Mouse (Mus musculus) granulocyte monocyte progenitor cell, adult 5-6 weeks (primary cell): ENCODE results near the gene Arl13b. TPM values are rescaled to one million over a fixed set of nuclear protein-coding genes. Genes with fewer than 3 reads are reported as not detected.

Source experiments
- ATAC-seq: replicated peaks from 2 replicates; pipeline ENCODE4 v1.8.0; 2016; ENCODE audit warnings: mild to moderate bottlenecking, moderate TSS enrichment, inconsistent platforms; ENCODE audit not compliant: poor library complexity, severe bottlenecking
- total RNA-seq, 2 experiments: library from RNA; stranded (forward) in 1 of 2; stranded (reverse) in 1 of 2; fragments of 200-712, 200-1000 nt in 1 of 2; fragments of >200 nt in 1 of 2; fragmentation: Nextera tagmentation in 1 of 2; gene quantifications; 2 replicates each; pipeline ENCODE4 v1.2.3; 2014 to 2017

Arl13b gene
- total RNA-seq (2014; fragmentation: Nextera tagmentation) (6.9 and 10.7 TPM in 2 replicates), total RNA-seq (2017) (7.7 and 8.4 TPM in 2 replicates)

DNA sequence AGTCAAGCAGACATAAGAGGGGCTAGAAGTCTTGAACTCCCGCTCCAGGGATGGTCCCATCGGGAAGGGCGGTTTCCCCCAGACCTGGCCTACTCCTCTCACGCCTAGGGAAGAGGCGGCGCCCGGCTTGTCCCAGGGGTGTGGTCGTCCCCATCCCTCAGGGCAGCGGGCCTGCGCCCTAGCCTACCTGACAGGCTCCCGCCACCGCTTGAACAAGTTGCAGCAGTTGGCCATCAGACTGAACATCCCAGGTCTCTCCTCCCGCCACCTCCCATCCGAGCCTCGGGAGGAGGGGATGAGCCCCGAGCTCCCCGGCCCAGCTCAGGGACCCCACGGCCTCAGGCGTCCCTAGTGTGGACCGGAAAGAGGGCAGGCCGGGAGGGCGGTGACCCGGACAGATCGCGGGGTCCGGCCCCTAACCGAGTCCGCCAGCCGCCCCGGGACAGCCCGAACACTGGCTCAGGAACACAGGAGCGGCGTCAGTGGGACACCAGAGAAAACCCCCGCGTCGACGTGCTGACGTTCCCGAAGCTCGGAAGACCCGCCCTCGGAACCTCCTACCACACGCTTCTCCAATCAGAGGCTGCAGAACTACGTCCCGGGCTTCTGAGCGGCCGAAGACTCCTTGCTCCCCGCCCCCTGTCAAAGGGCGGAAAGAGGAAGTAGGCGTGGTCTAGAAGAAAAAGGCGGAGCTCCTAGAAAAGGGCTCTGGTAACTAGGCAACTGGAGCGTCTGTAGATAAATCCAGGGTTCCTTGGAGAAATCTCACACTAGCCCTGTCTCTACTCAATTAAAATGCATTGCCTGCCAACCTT lies at the start of gene Arl13b:
Gene Arl13b, minus strand, starts transcription at position 543 of the 815 bp plus-strand sequence.
- peak; percentile 97 for ATAC-seq

DNA sequence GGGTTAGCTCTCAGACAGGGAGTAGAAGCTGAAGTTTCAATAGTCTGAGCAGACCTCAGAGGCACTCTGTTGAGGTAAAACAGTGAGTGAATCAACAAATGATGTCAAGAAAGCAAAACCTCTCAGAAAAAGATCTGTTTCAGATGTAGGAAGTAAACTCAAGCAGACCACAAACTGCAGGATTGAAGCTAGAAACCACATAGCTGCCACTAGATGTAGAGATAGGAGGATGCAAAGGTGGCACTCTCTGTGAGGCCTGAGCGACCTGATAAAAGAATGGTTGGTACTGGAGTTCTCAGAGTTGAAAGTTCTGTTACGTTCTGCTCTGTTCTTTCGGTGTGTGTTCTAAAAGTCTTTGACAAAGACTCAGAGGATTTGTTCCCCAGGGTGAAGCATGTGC lies 49.0 kb upstream of the Arl13b start:
- 0 out of 2 replicates have a peak, but pooled peaks have one; percentile 9 for ATAC-seq

DNA sequence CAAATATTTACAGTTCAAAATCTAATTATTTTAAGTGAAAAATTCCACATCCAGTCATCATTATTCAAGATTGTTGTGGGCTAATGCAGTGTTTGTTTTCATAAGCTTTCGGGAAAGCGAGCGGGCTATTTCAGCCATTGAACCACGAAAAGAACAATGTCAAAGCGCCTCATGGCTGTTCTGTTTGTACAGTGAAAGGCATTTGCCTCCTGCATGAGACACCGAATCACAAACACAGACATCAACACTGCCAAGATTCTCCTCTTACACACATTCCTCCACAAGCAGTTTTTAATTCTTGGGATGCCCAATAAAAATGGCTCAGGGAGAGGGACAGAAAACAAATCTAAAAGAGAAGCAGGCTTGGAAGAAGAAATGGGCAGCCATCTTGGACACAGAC lies 27.2 kb upstream of the Arl13b start:
- no peak for ATAC-seq

DNA sequence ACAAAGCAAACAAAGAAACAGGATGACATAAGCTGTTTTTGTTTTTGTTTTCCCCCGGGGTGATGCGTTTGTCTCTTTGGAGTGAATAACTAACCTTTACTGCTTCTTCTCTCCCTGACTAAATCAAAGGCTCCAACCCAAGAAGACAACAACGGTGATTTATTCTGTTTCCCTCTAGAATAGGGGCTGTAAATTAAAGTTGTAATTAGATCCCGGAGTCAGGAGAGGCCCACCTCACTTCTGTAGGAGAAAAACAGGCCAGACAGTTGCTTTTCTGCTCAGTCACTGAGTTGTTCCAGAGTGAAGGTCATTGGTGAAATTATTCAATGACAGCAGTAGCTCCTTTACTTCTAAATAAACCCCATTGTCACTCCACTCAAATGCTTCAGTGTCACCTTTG lies 26.3 kb upstream of the Arl13b start:
- no peak for ATAC-seq

DNA sequence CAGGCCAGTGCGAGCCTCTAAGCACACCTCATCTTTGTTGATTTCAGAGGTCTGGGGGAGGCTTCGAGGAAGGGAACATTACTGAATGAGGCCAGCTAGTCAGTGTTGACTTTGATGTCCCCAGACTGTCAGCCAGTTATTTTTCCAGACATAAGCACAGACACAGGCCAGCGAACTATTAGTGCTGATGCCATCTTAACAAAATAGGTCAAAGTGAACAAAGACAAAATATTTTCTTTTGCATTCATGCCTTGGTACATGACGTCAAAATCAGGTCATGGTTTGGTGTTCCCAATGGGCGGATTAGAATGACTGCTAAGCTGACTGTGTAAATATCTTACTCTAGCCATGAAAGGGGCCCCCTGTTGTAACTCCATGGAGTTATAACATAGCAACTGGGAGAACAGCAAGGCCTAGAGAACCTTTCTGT lies 25.9 kb upstream of the Arl13b start:
- no peak for ATAC-seq

DNA sequence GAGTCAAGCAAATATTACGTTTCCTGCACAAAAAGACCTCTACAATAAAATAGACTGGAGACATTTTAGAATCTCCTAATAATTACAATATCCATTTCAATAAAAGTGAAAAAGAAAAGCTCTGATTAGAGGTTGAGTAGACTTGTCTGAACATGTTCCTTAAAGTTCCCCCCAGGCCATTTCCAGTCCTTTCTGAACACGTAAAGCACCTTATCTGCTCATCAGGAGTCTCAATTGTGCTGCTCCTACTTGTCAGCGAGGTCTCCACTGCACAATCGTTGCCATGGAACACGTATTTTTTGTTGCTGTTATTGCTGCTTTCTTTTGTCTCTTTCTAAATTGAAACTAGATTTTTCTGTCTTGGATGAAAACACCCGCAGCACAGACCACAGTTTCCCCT lies 14.6 kb upstream of the Arl13b start:
- no peak for ATAC-seq

DNA sequence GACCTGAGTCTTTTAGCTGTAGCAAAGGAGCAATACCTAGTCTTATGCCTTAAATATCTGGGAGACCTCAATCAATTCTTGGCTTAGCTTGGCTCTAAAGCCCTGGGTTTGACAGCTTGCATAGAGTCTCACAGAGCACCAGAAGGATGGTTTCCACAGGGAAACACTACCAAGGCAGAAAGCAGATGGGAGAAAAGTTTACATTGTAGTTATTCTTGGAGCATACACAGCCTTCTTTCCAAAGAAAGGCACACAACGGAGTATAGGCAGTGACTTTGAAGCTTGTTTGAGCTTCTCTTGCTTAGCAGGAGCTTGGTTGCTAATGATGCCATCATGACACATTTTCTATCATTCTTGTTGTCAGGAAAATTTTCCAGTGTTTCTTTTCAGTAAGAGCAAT lies 13.3 kb upstream of the Arl13b start:
- ATAC-seq, result no peak

DNA sequence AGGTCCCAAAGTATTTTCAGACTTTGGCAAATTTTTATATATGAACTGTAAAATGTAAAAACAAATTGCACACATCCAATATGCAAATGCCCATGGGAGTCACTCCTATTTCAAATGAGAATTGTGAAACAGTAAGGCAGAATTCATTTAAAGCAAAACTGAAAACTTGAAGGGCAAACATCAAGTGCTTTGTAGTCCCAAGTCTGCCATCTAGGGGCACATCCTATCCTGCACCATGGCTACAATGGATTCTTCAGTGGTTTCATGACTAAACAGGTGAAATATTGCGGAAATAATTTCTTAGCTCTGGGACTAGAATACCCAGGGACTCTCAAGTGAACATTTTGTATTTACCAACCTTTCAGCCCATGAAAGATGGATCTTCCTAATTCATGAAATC lies 11.2 kb upstream of the Arl13b start:
- peak; percentile 36 for ATAC-seq

DNA sequence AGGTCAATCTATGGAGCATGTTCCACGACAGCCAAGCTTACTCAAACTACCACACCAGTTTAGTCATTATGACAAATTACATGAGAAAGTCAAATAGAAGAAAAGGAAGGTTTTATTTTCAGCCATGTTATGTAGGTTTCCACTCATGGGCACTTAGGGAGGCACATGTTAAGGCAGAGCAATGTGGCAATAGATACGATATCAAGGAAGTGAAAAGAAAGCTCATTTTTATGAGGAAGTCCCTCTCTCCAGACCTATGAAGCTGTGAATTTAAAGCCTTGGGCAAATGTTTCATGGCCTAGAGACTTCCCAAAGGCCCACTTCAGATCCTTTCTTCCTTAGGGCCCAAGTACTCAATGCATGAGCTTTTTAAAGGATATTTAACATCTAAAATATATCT lies 10.7 kb upstream of the Arl13b start:
- ATAC-seq, result peak; percentile 54

DNA sequence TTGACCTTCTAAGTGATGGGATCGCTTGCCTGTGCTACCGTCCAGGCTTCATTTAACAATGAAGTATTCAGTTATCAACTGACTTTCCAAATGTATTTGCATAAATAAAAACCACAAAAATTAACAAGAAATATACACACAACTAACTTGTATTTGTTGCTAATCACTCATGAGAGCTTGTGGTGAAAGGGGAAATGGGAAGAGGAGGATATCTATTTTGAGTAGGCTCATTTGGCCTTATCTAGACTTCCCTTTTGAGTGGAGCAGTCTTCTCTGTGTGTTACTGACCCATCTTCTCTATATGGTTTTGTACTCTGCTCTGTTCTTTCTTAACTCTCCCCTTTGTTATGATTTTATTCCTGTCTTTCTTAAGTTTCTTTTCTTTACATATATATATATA lies 9.4 kb upstream of the Arl13b start:
- ATAC-seq, result peak; percentile 30; the same call in 1 of the 2 replicates

DNA sequence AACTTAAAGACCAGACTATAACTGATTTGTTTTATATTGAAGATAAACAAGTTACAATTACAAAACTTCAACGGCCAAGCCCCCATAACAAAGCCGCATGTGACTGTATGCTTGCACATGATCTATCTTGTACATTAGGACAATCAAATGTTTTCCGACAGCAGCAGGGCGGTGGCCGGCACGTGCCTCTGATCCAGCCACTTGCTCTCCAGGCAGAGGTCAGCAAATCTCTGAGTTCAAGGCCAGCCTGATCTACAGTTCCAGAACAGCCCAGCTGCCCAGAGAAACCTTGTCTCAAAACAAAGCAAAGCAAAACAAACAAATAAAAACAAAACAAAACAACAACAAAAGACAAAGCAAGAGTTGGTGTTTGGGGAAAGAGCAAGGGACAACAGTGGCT lies 8.5 kb upstream of the Arl13b start:
- no peak for ATAC-seq

DNA sequence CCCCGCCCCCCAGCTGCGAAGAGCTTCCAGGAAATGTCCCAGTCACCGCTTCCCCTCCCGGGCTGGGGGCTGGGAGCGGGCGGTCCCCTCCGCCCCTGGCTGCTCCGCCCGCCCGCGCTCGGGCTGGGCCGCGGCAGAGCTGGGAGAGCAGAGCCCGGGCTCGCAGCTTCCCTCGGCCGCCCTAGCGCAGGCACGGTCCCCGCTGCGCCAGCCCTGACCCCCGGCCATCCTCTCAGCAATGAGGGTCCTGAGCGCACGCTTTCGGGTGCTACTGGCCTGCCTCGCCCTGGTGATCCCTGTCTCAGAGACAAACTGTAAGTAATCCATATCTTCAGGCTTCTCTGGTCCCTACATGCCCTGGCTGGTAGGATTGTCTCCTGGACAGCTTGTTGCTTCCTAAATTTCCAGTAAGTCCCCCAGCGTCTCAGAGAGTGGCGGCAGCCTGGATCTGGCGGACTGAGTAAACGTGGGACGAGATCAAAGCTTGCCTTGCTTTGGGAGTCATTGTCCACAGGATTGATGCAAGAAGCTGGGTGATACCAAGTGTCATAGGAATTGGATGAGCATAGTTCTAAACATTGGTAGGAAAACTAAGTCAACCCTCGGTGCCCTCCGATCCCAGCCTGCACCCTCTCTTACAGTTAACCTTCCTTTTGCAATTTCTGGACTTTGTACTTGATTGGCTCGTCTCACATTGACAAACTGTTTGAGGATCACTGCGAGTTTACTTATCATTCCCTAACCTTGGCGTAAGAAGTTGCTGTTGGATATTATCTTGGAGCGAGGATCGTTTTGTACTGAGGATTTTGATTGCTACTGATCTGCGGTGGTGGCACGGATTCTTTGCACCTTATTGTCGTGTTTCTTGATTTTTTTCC lies 7.6 kb upstream of the Arl13b start, which contains the start of gene Pros1:
Gene Pros1, plus strand, starts transcription at position 117 of the 878 bp plus-strand sequence.
- ATAC-seq, result peak; percentile 84

DNA sequence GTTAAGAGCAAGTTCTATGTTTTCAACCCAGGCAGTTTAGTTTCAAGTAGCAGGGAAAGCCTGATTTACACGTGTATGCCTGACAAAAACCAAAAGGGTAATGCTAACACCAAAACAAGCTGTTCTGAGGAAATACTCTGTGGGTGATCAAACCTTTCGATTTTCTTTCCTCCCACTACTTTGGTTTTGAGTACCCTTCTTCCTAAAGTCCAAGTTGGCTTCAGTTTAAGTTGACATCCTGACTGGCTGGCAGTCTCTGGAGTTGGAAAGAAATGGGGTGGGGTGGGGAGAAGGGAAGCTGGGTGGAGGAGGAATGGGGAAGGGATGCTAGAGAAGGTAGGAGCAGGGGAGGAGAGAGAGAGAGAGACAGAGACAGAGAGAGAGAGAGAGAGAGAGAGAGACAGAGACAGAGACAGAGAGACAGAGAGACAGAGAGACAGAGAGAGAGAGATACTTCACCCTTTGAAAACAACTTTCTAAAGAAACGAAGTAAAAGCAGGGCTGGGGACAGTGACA lies 6.8 kb upstream of the Arl13b start:
- ATAC-seq, result no peak

DNA sequence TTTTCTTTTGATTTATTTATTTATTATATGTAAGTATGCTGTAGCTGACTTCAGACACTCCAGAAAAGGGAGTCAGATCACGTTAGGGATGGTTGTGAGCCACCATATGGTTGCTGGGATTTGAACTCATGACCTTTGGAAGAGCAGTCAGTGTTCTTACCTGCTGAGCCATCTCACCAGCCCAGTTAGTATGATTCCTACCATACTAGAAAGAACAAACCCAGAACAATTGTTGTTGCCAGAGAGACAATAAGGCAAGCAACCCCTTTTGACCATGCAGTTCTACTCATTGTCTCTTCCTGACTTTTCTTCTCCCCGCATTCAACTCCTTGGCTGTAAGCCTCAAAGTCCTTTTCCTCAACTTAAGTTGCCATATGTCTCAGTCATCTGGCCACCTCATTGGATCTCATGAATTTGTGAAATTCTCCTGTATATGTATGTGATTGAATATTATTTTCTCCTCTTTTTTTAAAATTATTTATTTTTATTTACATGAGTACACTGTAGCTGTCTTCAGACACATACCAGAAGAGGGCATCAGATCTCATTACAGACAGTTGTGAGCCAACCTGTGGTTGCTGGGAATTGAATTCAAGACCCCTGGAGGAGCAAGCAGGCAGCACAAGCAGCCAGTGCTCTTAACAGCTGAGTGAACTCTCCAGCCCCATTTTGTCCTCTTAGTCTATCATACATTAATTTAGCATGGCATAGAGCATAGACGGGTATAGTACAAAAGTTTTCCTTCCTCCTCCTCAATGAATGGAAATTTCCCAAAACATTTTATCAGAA lies 5.8 kb upstream of the Arl13b start:
- ATAC-seq, result no peak

DNA sequence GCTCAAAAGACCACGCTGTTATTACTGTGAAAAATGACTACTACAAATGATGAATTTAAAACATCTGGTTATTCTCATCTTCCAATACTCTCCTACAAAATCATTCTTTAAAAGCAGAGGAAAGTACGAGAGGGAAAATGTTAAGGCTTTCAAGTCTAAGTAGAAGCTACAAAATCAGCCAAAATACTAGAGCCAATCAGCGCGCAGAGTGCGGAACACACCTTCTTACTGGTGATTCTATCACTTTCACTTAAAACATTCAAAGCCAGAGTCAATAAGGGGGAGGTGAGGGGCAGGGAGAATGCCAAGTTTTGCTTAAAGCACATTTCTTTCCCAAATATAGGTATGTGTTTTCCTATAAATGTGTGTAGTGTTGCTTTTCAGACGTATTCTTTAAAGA lies 1.5 kb downstream of the Arl13b start:
- no peak for ATAC-seq

DNA sequence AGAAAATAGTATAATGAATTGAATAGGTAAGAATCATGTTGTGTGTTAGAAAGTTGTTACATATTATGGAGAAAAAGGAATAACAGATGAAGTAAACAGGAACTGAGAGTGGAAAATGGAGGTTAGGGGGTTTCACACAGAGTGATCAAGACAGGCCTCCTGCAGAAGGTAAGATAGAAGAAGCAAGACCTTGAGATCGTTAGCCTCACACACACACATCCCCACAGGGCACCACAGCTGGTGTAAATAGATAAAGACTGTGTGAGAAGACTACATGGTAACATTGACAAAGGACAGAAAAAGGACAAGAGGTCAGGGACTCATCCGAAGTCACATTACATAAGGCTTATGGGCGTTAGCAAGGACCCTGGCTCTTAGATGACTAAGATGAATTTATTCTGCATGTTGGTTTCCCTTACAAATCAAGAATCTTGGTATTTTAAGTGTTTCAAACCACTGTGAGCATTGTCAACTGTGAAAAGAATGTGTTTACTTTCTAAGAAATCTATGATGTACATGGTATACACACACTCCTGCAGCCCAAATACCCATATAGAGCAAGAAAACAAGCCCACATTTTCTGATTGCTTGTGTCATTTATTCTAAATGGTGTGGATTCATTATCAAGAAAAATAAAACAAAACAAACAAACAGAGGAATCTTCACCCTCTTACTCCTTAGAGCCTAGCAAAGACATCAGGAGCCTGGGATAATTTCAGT lies 12.7 kb downstream of the Arl13b start:
- ATAC-seq, result peak; percentile 66

DNA sequence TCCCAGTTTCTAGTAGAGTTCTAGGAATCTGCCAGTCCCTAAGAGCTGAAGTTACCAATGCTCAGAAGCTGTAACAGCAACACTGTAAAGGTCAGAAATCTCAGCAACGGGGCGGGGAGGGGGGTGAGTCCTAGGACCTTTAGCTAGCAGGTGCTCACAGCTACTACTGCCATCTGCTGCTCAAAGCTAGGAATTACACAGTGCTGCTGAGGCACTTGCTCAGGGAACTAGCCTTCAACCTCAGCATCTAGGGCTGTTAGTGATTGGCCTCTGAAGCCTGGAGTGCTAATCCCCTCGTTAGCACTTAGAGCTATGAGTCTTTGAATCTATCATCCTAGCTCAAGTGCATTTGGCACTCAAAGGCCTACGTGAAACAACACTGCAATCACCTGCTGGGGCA lies 14.4 kb downstream of the Arl13b start:
- ATAC-seq, result peak; percentile 98

DNA sequence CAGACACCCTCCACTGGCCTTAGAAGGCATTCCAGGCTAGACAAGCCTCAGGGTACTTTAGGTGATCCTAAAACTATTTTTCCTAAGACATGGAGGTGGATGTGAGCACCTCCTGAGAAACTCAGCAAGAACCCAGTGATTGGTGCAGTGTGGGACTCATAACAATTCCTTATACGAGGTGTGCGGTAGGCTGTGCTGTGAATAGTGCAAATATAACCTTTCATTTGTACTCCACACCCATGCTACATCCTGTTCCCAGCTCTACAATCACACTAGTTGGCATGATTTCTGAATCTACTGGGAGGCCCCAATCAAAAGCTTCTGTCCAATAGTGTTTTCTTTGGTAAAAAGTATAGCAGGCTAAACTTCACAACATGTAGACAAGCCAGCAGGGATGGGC lies 14.8 kb downstream of the Arl13b start:
- no peak for ATAC-seq

DNA sequence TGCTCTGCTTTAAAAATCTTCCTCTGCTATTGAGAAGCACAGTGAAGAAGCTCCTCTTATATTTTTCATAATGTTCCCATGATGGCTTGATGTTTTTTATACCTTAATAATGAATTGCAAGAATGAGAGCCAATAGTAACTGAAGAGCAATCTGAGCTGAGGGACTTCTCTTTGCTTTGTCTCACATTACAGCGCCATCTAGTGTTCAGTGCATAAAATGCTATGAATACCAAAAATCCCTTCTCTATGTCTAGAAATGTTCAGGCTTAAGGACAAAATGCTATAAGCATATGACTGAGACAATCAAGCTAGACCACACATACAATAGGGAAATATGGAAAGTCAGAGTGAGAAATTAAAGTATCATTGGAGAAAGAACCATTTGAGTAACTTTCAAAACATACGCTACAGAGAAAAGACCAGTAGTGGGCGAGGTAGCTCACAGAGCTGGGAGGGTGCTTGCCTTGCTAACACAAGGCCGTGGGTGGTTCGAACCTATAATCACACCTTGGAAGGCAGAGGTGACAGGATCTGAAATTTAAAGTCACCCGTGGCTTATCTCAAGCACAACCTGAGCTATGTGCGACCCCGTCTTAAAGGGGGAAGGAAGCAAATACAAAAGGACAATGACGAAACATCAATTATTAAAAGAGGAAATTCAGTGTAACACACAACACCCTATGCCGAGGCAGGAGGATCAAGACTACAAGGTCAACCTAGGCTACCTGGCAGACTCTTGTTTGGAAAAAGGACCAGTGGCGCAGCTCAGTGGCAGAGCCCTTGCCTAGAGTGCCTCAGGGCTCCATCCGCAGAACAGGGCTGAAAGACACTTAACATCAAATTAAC lies 20.5 kb downstream of the Arl13b start:
- peak; percentile 91 for ATAC-seq
